Mouse (Mus musculus) embryonic facial prominence, embryonic 11.5 days (tissue): ENCODE measurements around the gene Ect2. TPM values are rescaled to one million over a fixed set of nuclear protein-coding genes. Genes with fewer than 3 reads are reported as not detected.

Experiments
- ATAC-seq: fragments of 200-750 bp; cut with Nextera tagmentation; replicated peaks from 2 replicates; pipeline ENCODE4 v1.8.0; 2017; ENCODE audit warnings: low read depth; ENCODE audit not compliant: insufficient number of reproducible peaks, low FRiP score, low TSS enrichment
- DNase-seq: peaks from one replicate; pipeline ENCODE4 v3.0.0-alpha.2; 2015; ENCODE audit warnings: low spot score
- H3K27ac ChIP-seq: fragments of 300-500 bp; sonication (generic); replicated peaks from 2 replicates; pipeline ENCODE4 v1.5.1; 2014; ENCODE audit warnings: mild to moderate bottlenecking, low read depth, low read length, control low read depth
- H3K27me3 ChIP-seq: fragments of 300-500 bp; sonication (generic); 2 replicates; pipeline ENCODE4 v1.6.1; 2014; ENCODE audit warnings: mild to moderate bottlenecking, low read length, moderate library complexity, mixed read lengths; ENCODE audit not compliant: control insufficient read depth, insufficient read depth
- H3K36me3 ChIP-seq: fragments of 300-500 bp; sonication (generic); replicated peaks from 2 replicates; pipeline ENCODE4 v1.6.1; 2014; ENCODE audit warnings: low read depth, mild to moderate bottlenecking, low read length, moderate library complexity, mixed read lengths; ENCODE audit not compliant: control insufficient read depth, insufficient read depth
- H3K4me1 ChIP-seq: fragments of 300-500 bp; sonication (generic); 2 replicates; pipeline ENCODE4 v1.6.1; 2014; ENCODE audit warnings: low read length, mixed read lengths; ENCODE audit not compliant: control insufficient read depth, insufficient read depth
- H3K4me2 ChIP-seq: fragments of 300-500 bp; sonication (generic); 2 replicates; pipeline ENCODE4 v1.6.1; 2014; ENCODE audit warnings: low read depth, mild to moderate bottlenecking, control low read depth, low read length, moderate library complexity
- H3K4me3 ChIP-seq: fragments of 300-500 bp; sonication (generic); 2 replicates; pipeline ENCODE4 v1.5.1; 2014; ENCODE audit warnings: low read depth, low read length, control low read depth
- H3K9ac ChIP-seq: fragments of 300-500 bp; sonication (generic); replicated peaks from 2 replicates; pipeline ENCODE4 v1.6.1; 2014; ENCODE audit warnings: mild to moderate bottlenecking, control low read depth, low read length
- H3K9me3 ChIP-seq: fragments of 300-500 bp; sonication (generic); replicated peaks from 2 replicates; pipeline ENCODE4 v1.6.1; 2016; ENCODE audit warnings: mild to moderate bottlenecking, low read length, inconsistent platforms, mixed read lengths; ENCODE audit not compliant: control insufficient read depth
- WGBS: fragments of 180-500 bp; shearing (Covaris S2); extraction: QIAGEN DNeasy Blood & Tissue Kit; methylation state at CpG from one replicate; pipeline ENCODE4 v1.1.7; 2014; 5-methylcytosine and 5-hydroxymethylcytosine counted together
- polyA plus RNA-seq: library from polyadenylated mRNA; unstranded; fragments of >200 nt; fragmentation: Nextera tagmentation; extraction: Ambion mirVana; gene quantifications from 2 replicates; pipeline ENCODE4 v1.2.1, GENCODE M21; 2014

The Ect2 gene
- polyA plus RNA-seq, result 83.5 and 93.7 TPM in 2 replicates

GRCm38 (mm10) chr3:27153701-27154209, at the start of gene Ect2:
Ect2 (minus strand) TSS chr3:27153878.
- WGBS, result under 1% methylated on average over 37 of the region's 37 CpGs
- H3K4me1 ChIP-seq, result no peaks in the 10 kb centered on the region
- peak within 1 kb of the TSS; percentile 28 for H3K4me2 ChIP-seq
- DNase-seq (peak; percentile 99), ATAC-seq (peak; percentile 98)
- H3K9me3 ChIP-seq, result no peaks in the 10 kb centered on the region
- H3K36me3 ChIP-seq, result no peaks in the 10 kb centered on the region
- peak within 1 kb of the TSS; percentile 70 for H3K4me3 ChIP-seq
- H3K27ac ChIP-seq, result peak within 1 kb of the TSS; percentile 81
- no peaks in the 10 kb centered on the region for H3K27me3 ChIP-seq
- H3K9ac ChIP-seq, result peak within 1 kb of the TSS; percentile 86

GRCm38 (mm10) chr3:27201728-27202411, 48.2 kb upstream of the Ect2 start:
- Histone ChIP-seq H3K9me3 (no peaks in the 10 kb centered on the region), H3K4me3 (no peak overlapping the region), H3K27me3 (no peaks in the 10 kb centered on the region), H3K9ac (no peak overlapping the region), H3K4me2 (no peak overlapping the region), H3K27ac (no peak overlapping the region), H3K36me3 (no peaks in the 10 kb centered on the region), H3K4me1 (no peaks in the 10 kb centered on the region)
- DNase-seq (no peak), ATAC-seq (no peak)
- 83% methylated on average over 5 of the region's 5 CpGs for WGBS

GRCm38 (mm10) chr3:27199120-27199519, 45.4 kb upstream of the Ect2 start:
- Histone ChIP-seq H3K9me3 (no peaks in the 10 kb centered on the region), H3K9ac (no peak overlapping the region), H3K4me2 (no peak overlapping the region), H3K4me1 (no peaks in the 10 kb centered on the region), H3K27me3 (no peaks in the 10 kb centered on the region), H3K4me3 (no peak overlapping the region), H3K36me3 (no peaks in the 10 kb centered on the region), H3K27ac (no peak overlapping the region)
- DNase-seq, result no peak
- no peak for ATAC-seq
- 87% methylated on average over 7 of the region's 7 CpGs for WGBS

- Histone ChIP-seq H3K27me3 (no peaks in the 10 kb centered on the region), H3K4me2 (no peak overlapping the region), H3K9me3 (no peaks in the 10 kb centered on the region), H3K4me3 (no peak overlapping the region), H3K27ac (no peak overlapping the region), H3K36me3 (no peaks in the 10 kb centered on the region), H3K9ac (no peak overlapping the region), H3K4me1 (no peaks in the 10 kb centered on the region)
- 77% methylated on average over 5 of the region's 5 CpGs for WGBS
- ATAC-seq, result no peak
- no peak for DNase-seq
These were observed 44.1 kb upstream of the Ect2 start for GRCm38 (mm10) chr3:27197816-27198215.

- no peaks in the 10 kb centered on the region for H3K27me3 ChIP-seq
- no peak overlapping the region for H3K9ac ChIP-seq
- ATAC-seq, result no peak
- H3K9me3 ChIP-seq, result no peaks in the 10 kb centered on the region
- H3K4me1 ChIP-seq, result no peaks in the 10 kb centered on the region
- no peaks in the 10 kb centered on the region for H3K36me3 ChIP-seq
- 91% methylated on average over 1 of the region's 1 CpGs for WGBS
- H3K4me2 ChIP-seq, result no peak overlapping the region
- H3K27ac ChIP-seq, result no peak overlapping the region
- DNase-seq, result no peak
- H3K4me3 ChIP-seq, result no peak overlapping the region
These were observed 42.9 kb upstream of the Ect2 start for GRCm38 (mm10) chr3:27196529-27196928.

GRCm38 (mm10) chr3:27195573-27196227, 42.0 kb upstream of the Ect2 start:
- DNase-seq, result no peak
- Histone ChIP-seq H3K27ac (no peak overlapping the region), H3K4me1 (no peaks in the 10 kb centered on the region), H3K9me3 (no peaks in the 10 kb centered on the region), H3K4me3 (no peak overlapping the region), H3K36me3 (no peaks in the 10 kb centered on the region), H3K27me3 (no peaks in the 10 kb centered on the region), H3K4me2 (no peak overlapping the region), H3K9ac (no peak overlapping the region)
- 84% methylated on average over 8 of the region's 8 CpGs for WGBS
- 0 out of 2 replicates have a peak, but pooled peaks have one; percentile 29 for ATAC-seq

GRCm38 (mm10) chr3:27195153-27195552, 41.5 kb upstream of the Ect2 start:
- WGBS, result 86% methylated on average over 4 of the region's 4 CpGs

GRCm38 (mm10) chr3:27193844-27194317, 40.2 kb upstream of the Ect2 start:
- Histone ChIP-seq H3K4me1 (no peaks in the 10 kb centered on the region), H3K36me3 (no peaks in the 10 kb centered on the region), H3K27ac (no peak overlapping the region), H3K4me3 (no peak overlapping the region), H3K27me3 (no peaks in the 10 kb centered on the region), H3K9ac (no peak overlapping the region), H3K9me3 (no peaks in the 10 kb centered on the region), H3K4me2 (no peak overlapping the region)
- ATAC-seq, result no peak
- DNase-seq, result peak; percentile 24
- WGBS, result 27% methylated on average over 6 of the region's 6 CpGs

More at GRCm38 (mm10) chr3:27195153-27195552, 41.5 kb upstream of the Ect2 start:
- ATAC-seq (no peak), DNase-seq (no peak)
- Histone ChIP-seq H3K27ac (no peak overlapping the region), H3K4me3 (no peak overlapping the region), H3K4me2 (no peak overlapping the region), H3K9ac (no peak overlapping the region), H3K36me3 (no peaks in the 10 kb centered on the region), H3K4me1 (no peaks in the 10 kb centered on the region), H3K9me3 (no peaks in the 10 kb centered on the region), H3K27me3 (no peaks in the 10 kb centered on the region)
